Mouse (Mus musculus) leukemia stem cell, adult 10-12 weeks (primary cell): ENCODE results near the gene 4930535I16Rik. TPM values are rescaled to one million over a fixed set of nuclear protein-coding genes. Genes with fewer than 3 reads are reported as not detected.

Experiments
- polyA plus RNA-seq: library from polyadenylated mRNA; stranded (reverse); fragments of >175 nt; gene quantifications from 2 replicates; pipeline ENCODE4 v1.2.3, GENCODE M21; 2012; ENCODE audit warnings: low replicate concordance

4930535I16Rik gene
- 0.42 TPM in 1 of 2 replicates, not detected in the other for polyA plus RNA-seq

DNA sequence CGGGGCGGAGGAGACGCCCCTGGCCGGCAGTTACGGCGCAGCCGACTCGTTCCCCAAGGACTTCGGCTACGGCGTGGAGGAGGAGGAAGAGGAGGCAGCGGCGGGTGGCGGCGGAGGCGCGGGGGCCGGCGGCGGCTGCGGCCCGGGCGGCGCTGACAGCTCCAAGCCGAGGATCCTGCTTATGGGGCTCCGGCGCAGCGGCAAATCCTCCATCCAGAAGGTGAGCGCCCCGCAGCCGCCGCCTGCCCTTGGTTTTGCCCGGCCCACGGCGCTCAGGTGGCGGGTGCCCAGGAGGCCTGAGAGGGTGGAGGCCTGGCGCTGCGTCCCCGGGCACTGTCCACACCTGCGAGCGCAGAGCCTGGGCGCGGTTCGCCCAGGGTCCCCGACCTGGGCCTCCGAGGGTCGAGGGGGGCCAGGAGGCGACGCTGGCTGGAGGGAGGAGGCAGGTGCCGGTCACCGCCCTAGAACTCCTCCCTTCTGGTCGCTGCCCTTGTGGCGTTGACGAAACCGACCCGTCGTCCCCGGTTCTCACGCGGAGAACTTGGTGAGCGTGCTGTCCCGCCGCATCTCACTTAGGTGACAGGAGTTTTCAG lies at the start of gene 4930535I16Rik:
Gene 4930535I16Rik (minus strand): TSS at position 475 of the 593 bp plus-strand sequence.

DNA sequence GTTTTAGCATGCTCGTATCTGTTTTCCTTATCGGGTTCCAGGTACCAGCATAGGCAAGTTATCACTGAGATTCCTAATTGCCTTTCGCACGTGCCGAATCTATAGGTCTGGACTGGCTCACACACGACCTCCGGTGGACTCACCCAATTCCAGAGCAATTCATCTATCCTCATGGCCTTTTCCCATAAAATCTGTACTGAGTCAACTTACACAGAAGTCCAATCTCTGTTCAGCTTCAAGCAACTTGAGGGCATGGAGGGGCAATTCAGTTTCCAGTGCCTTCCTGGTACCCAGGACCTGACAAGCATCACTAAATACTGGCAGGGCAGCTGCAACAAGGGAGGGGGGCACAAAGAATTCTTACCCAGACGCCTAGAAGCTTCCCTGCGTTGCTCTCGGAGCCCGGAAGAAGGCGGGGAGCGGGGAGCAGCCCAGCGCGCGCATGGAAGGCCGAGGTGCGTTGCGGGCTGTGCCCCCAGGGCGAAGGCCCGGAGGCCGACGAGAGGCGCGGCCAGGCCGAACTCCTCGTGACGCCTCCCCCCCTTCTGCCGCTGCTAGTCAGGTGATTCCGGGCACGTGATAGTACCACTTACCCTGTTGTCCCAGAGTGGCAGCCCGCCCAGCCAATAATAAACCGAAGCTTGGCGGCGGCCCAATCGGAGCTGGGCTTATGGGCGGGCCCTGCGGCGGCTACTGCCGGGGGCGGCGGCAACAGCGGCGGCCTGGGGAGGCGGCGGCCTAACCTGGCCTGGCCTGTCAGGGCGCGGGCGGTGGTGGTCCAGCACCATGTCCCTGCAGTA lies 874 bp downstream of the 4930535I16Rik start, which contains the start of gene Rragc:
Gene Rragc (plus strand): TSS at position 699 of the 800 bp plus-strand sequence.

GRCm38 (mm10) chr4:123904333-123905125 lies 13.3 kb downstream of the 4930535I16Rik start, which contains the start of gene Mycbp:
Mycbp (plus strand) TSS chr4:123904832.

Other genes with a start within 250 kb of the 4930535I16Rik start
- gene Macf1, start 233.7 kb downstream of the 4930535I16Rik start, polyA plus RNA-seq: 49.9 and 61.0 TPM in 2 replicates
- 18.3 and 29.6 TPM in 2 replicates for gene Ndufs5, start 199.8 kb downstream of the 4930535I16Rik start, polyA plus RNA-seq
- gene Akirin1, start 167.7 kb downstream of the 4930535I16Rik start, polyA plus RNA-seq: 320 and 470 TPM in 2 replicates
- gene Rhbdl2, start 130.1 kb downstream of the 4930535I16Rik start, polyA plus RNA-seq: not detected in 2 replicates
- gene 4933427I04Rik, start 58.3 kb downstream of the 4930535I16Rik start, polyA plus RNA-seq: not detected in 2 replicates
- gene Mycbp, start 13.2 kb downstream of the 4930535I16Rik start, polyA plus RNA-seq: 5.0 and 24.6 TPM in 2 replicates
- 14.0 and 17.4 TPM in 2 replicates for gene Rragc, start 576 bp downstream of the 4930535I16Rik start, polyA plus RNA-seq